Mouse (Mus musculus): Measurements from ENCODE around the gene St6galnac1.
"Not testable (repeated sequence)": the region's sequence is repeated elsewhere in the genome, so short reads cannot be mapped to it uniquely, and the experiment has no call there.

The St6galnac1 gene

DNA sequence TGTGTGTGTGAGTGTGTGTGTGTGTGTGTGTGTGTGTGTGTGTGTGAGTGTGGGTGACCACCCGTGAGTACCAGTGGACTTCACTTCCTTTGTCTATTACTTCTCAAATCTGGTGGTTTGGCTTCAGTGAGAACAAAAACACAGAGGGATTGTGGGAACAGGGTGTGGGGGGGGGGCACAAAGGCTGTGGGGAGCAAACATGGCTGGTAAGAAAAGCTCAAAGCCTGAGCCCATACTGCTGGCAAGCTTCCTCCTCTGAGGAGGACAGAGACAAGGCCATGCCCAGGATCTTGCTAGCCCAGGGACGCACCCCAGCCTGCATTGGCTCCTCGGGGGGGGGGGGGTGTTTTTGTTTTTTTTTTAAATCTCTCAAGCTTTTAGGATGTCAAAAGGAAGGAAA is 32.2 kb upstream of the St6galnac1 start:
- no peak for DNase-seq (ENCODE audit: low spot score in 2 of 2)

- no peak for DNase-seq (ENCODE audit: low spot score in 2 of 2)
Observed at GRCm38 (mm10) chr11:116807116-116807515, 31.8 kb upstream of the St6galnac1 start.

GRCm38 (mm10) chr11:116806136-116807071 is 31.1 kb upstream of the St6galnac1 start:
- DNase-seq (ENCODE audit: low spot score in 2 of 2) = no peak

- DNase-seq (ENCODE audit: low spot score in 2 of 2) = no peak
Observed at GRCm38 (mm10) chr11:116802709-116803108, 27.4 kb upstream of the St6galnac1 start.

DNA sequence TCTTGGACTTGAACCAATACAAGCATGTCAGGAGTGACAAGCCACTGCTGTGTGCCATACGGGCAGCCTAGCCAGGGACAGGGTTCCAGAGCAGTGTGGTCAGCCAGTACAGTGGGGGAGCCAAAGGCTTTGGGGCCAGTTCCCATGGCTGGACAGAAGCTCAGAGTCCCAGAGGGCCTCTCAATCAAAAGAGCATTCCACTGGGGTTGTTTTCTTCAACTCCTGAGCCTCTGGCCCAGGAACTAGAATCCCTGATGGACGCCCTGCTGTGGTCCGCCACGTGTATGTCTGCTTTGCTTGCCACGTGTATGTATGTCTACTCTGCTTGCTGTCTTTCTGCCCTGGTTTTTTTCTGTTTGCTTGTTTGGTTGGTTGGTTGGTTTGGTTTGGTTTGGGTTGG is 25.8 kb upstream of the St6galnac1 start:
- no peak for DNase-seq (ENCODE audit: low spot score in 2 of 2)

- DNase-seq (ENCODE audit: low spot score in 2 of 2) = no peak
Observed at GRCm38 (mm10) chr11:116799364-116799763, 24.1 kb upstream of the St6galnac1 start.

DNA sequence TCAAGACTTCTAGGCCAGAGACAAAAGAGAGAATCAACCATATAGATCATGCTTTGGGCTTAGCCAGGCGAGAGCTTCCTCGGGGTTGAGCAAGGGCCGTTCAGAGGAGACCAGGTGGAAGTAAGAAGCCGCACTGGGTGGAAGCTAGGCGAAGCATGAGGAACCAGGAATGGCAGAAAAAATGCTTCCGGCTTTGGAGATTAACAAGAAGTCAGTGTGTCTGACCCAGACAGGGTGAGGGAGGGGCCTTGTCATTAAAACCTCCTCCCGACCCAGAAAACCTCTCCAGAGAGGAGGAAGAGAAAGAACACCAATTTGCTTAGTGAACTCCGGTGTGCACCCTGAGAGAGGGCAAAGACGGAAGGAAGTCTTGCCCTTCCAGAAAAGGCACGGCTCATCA is 8.9 kb upstream of the St6galnac1 start:
- DNase-seq (ENCODE audit: low spot score in 2 of 2) = no peak

DNA sequence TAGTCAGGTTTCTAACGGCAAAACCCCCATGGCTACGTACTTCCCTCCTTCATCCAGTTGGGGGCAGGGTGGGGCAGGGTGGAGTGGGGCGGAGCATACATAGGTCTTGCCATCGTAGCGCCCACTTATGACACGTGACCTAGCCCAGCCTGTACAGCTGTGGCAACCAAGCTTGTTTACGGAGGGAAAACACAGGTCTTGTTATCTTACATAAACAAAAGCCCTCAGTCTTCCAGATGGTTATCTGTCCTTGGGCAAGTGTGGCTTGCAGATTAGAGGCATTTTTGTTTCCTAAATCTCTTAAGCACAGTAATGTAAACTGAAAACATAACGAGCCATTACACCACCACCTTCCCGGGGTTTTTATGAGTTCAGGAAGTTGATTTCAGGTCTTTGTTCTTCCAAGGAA is 7.4 kb upstream of the St6galnac1 start:
- DNase-seq (ENCODE audit: low spot score in 2 of 2) = peak in 1 of 2 experiments; percentile 10

DNA sequence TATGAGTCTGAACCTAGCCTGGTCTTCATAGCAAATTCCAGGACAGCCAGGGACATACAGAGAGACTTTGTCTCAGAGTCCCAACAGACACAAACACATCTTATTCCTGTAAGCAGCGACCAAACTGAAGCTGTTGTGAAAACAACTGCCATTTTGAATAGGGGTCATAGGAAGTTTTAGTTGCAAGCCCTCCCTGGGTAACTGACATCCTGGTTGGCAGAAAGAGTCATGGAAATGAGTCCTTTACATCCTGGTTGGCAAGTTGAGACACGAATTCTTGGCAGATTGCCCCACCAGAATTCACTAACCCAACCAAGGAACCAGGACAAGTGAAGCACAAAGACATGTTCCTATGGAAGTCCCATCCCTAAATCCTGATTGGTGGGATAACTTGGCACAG is 2.1 kb downstream of the St6galnac1 start:
- no peak for DNase-seq (ENCODE audit: low spot score in 2 of 2)

GRCm38 (mm10) chr11:116769873-116770272 is 5.4 kb downstream of the St6galnac1 start:
- DNase-seq (ENCODE audit: low spot score in 2 of 2) = no peak

DNA sequence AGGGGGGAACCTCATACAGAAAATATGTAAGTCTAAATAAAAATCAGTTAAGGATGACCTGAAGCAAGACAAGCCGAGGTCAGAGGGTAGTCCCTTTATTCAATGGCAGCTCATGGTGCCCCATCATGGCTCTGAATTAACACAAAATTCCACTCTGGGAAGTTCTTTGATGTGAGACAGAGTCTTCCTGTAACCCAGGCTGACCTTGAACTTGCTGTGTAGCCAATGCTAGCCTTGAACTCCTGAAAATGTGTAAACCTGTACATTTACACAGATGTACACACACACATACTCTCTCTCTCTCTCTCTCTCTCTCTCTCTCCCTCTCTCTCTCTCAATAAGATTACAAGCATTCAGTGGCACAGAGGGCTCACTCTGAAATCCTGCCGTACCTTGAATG is 10.4 kb downstream of the St6galnac1 start:
- no peak for DNase-seq (ENCODE audit: low spot score in 2 of 2)

GRCm38 (mm10) chr11:116764346-116764745 is 11.0 kb downstream of the St6galnac1 start:
- no peak for DNase-seq (ENCODE audit: low spot score in 2 of 2)

GRCm38 (mm10) chr11:116755191-116755590 is 20.1 kb downstream of the St6galnac1 start:
- DNase-seq (ENCODE audit: low spot score in 2 of 2) = no peak

DNA sequence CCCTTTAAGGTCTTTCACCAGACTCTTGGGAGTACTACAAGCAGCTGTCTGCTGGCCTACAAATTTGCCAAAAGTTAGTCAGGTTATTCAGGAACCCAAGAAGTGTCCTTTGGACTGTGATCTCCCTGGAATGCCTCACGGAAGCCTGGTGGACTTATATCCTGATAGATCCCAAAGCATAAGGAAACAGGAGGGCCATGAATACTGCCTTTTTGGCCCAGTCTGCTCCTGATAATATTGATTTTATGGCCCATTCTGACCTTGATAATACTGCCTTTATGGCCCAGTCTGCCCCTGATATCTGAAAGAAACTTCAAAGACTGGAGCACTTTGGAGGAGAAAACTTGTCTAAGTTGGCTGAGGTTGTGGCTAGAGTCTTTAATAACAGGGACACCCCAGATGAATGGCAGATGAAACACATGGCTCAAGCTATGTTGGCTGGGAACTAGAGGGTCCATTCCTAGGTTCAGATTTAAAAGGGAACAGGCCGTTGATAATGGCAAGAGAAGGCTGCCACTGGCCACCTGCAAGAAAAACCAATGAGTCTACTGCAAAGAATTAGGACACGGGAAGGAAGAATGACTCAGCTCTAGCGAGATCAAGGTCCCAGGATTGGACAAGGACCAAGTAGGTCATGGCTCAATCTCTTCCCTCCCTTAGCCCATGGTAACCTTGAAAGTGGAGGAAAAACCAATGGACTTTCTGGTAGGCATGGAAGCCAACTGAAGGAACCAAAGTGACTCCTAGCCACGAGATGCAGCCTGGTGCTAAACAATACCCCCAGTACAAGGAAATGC is 21.4 kb downstream of the St6galnac1 start:
- DNase-seq (ENCODE audit: low spot score in 2 of 2) = no peak

- no peak for DNase-seq (ENCODE audit: low spot score in 2 of 2)
Observed at GRCm38 (mm10) chr11:116749733-116750132, 25.6 kb downstream of the St6galnac1 start.

DNA sequence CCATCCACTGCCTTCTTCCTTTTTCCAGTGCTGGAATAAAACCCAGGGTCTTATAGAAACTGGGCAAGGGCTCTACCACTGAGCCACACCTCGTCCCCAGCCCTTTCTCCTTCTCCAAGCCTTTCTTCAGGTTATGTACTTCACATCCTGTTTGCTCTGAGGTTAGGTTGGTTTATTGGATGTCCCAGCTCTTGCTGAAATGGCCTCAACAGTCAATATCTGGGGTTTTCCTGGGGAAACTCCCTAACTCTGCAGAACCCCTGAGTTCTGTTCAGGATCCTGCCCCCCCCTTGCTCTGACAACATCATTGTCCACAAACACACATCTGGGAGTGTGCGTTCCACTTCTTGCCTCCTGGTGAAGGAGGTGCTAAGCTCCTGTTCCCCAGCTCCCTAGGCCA is 26.6 kb downstream of the St6galnac1 start:
- DNase-seq (ENCODE audit: low spot score in 2 of 2) = not testable (repeated sequence)

GRCm38 (mm10) chr11:116746822-116747221 is 28.5 kb downstream of the St6galnac1 start:
- DNase-seq (ENCODE audit: low spot score in 2 of 2) = not testable (repeated sequence)

DNA sequence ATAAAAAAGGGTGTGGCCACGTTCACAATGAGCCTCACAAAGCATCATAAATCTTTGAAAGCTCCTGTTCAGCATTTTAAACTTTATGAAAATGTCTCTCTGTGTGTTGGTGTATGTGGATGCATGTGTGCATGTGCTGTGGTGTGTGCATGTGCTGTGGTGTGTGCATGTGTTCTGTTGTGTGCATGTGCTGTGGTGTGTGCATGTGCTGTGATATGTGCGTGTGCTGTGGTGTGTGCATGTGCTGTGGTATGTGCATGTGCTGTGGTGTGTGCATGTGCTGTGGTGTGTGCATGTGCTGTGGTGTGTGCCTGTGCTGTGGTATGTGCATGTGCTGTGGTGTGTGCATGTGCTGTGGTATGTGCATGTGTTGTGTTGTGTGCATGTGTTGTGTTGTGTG is 29.9 kb downstream of the St6galnac1 start:
- DNase-seq (ENCODE audit: low spot score in 2 of 2) = not testable (repeated sequence)

DNA sequence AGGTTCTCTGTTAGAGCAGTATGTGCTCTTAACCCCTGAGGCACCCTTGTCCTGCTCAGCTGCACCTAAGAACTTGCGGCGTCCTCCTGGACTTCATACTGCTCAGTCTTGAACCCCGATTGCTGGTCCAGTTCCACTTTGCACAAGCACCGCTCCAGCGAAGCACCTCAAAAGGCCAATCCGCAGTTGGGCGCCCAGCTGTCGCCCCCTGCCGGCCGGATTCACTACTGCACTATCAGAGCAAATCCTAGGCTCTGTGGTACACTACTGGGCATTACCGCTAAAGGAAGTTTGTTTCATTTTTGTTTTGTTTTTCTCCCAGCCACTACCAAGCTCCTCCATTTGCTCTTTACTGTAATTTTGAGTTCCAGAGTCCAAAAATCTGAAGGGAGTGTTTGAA is 36.9 kb downstream of the St6galnac1 start:
- no peak for DNase-seq (ENCODE audit: low spot score in 2 of 2)

GRCm38 (mm10) chr11:116732536-116732935 is 42.8 kb downstream of the St6galnac1 start:
- no peak for DNase-seq (ENCODE audit: low spot score in 2 of 2)

DNA sequence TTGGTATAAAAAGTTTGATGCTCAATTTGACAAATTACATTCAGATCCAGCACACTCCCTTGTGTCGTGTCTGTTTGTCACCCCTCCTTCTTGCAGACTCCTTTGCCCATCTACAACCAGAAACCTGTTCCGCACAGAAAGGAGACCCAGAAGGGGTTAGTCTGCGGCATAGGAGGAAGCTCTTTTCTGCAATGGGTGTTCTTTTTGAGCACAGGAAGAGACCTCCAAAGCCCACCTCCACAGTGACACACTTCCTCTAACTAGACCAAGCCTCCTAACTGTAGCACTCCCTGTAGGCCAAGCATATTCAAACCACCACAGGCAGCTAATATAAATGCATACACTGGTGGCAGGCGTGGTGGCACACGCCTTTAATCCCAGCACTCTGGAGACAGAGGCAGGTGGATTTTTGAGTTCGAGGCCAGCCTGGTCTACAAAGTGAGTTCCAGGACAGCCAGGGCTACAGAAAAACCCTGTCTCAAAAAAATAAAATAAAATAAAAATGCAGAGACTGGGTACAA is 44.2 kb downstream of the St6galnac1 start:
- DNase-seq (ENCODE audit: low spot score in 2 of 2) = not testable (repeated sequence)

DNA sequence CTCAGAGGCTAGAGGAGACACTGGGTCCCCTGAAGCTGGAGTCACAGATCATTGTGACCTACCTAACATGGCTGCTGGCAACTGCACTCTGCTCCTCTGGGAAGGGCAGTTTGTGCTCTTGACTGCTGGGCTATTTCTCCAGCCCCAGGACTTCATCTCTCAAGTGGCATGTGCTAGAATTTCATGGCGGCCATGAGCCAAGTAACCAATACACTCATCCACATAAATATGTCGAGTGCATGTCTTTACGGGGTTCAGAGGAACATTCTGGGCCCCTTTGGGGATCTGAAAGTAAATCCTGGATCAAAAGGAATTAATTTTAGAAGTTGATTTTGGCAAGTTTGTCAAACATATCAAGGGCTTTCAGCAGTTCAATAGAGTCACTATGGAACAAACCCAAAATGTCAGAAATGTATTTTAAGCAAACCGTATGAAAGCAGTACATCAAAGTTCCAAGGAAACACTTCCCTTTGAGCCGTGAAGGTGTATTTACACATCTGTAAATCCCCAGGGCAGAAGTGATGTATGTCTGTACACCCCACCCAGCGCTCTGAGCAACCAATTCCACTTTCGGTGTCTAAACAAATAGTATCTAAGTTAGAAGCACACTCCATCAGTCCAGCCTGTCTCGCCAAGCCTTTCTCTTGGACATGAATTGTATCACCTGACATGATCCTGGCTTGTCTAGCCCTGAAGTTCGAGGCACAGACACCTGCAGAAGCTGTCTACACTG is 45.9 kb downstream of the St6galnac1 start:
- DNase-seq (ENCODE audit: low spot score in 2 of 2) = no peak
